Mouse (Mus musculus) limb, embryonic 11.5 days (tissue): ENCODE measurements around the gene Zfp553. TPM values are rescaled to one million over a fixed set of nuclear protein-coding genes. Genes with fewer than 3 reads are reported as not detected.
A peak's percentile ranks its signal among the peaks of the same experiment; 100 is the strongest.

Experiments
- ATAC-seq: fragments of 200-750 bp; cut with Nextera tagmentation; 2 replicates; pipeline ENCODE4 v1.8.0; 2017; ENCODE audit warnings: low read depth; ENCODE audit not compliant: insufficient number of reproducible peaks, low FRiP score, low TSS enrichment
- DNase-seq: peaks from one replicate; pipeline ENCODE4 v3.0.0-alpha.2; 2015; ENCODE audit warnings: low spot score
- H3K27ac ChIP-seq: fragments of 300-500 bp; sonication (generic); replicated peaks from 2 replicates; pipeline ENCODE4 v1.5.1; 2014; ENCODE audit warnings: low read depth, mild to moderate bottlenecking, low read length
- H3K27me3 ChIP-seq: fragments of 300-500 bp; sonication (generic); 2 replicates; pipeline ENCODE4 v1.6.1; 2014; ENCODE audit warnings: mild to moderate bottlenecking, low read length, mixed read lengths; ENCODE audit not compliant: control insufficient read depth, insufficient read depth
- H3K36me3 ChIP-seq: fragments of 300-500 bp; sonication (generic); 2 replicates; pipeline ENCODE4 v1.6.1; 2014; ENCODE audit warnings: mild to moderate bottlenecking, low read length, moderate library complexity, mixed read lengths; ENCODE audit not compliant: control insufficient read depth, insufficient read depth
- H3K4me1 ChIP-seq: fragments of 300-500 bp; sonication (generic); 2 replicates; pipeline ENCODE4 v1.6.1; 2014; ENCODE audit warnings: low read length, mixed read lengths; ENCODE audit not compliant: control insufficient read depth, insufficient read depth
- H3K4me2 ChIP-seq: fragments of 300-500 bp; sonication (generic); 2 replicates; pipeline ENCODE4 v1.6.1; 2014; ENCODE audit warnings: low read depth, mild to moderate bottlenecking, moderate library complexity; ENCODE audit not compliant: severe bottlenecking
- H3K4me3 ChIP-seq: fragments of 300-500 bp; sonication (generic); 2 replicates; pipeline ENCODE4 v1.5.1; 2014; ENCODE audit warnings: low read depth, low read length
- H3K9ac ChIP-seq: fragments of 300-500 bp; sonication (generic); 2 replicates; pipeline ENCODE4 v1.6.1; 2014; ENCODE audit warnings: mild to moderate bottlenecking, low read length
- H3K9me3 ChIP-seq: fragments of 300-500 bp; sonication (generic); 2 replicates; pipeline ENCODE4 v1.6.1; 2016; ENCODE audit warnings: low read length; ENCODE audit not compliant: control insufficient read depth
- WGBS: fragments of 180-500 bp; shearing (Covaris S2); extraction: QIAGEN DNeasy Blood & Tissue Kit; methylation state at CpG from one replicate; pipeline ENCODE4 v1.1.7; 2014; 5-methylcytosine and 5-hydroxymethylcytosine counted together
- polyA plus RNA-seq: library from polyadenylated mRNA; unstranded; fragments of >200 nt; fragmentation: Nextera tagmentation; extraction: Ambion mirVana; gene quantifications from 2 replicates; pipeline ENCODE4 v1.2.1, GENCODE M21; 2014

The Zfp553 gene
- polyA plus RNA-seq: 24.2 and 29.1 TPM in 2 replicates

GRCm38 (mm10) chr7:127232622-127233367, at the start of gene Zfp553, which contains the start of gene Sept1:
Gene Zfp553, plus strand, starts transcription at chr7:127233061.
Gene Sept1, minus strand, starts transcription at chr7:127233130.
- Histone ChIP-seq H3K4me3 (peak within 1 kb of the TSS; percentile 94), H3K27ac (peak within 1 kb of the TSS; percentile 98), H3K27me3 (no peaks in the 10 kb centered on the region), H3K4me1 (peaks cover 7% of the 10 kb centered on the region), H3K9ac (peak within 1 kb of the TSS; percentile 96), H3K4me2 (peak within 1 kb of the TSS; percentile 70), H3K9me3 (peaks cover 2% of the 10 kb centered on the region; the same call in 1 of the 2 replicates), H3K36me3 (peaks cover 39% of the 10 kb centered on the region)
- under 1% methylated on average over 63 of the region's 64 CpGs for WGBS
- ATAC-seq (peak; percentile 84), DNase-seq (peak; percentile 90)

- H3K9ac ChIP-seq: no peak overlapping the region
- no peak overlapping the region for H3K4me2 ChIP-seq
- ATAC-seq (no peak), DNase-seq (no peak)
- H3K4me1 ChIP-seq: no peaks in the 10 kb centered on the region
- H3K36me3 ChIP-seq: no peaks in the 10 kb centered on the region
- H3K27me3 ChIP-seq: no peaks in the 10 kb centered on the region
- WGBS: 81% methylated on average over 8 of the region's 8 CpGs
- no peaks in the 10 kb centered on the region for H3K9me3 ChIP-seq
- H3K4me3 ChIP-seq: no peak overlapping the region
- H3K27ac ChIP-seq: no peak overlapping the region
Measured at GRCm38 (mm10) chr7:127183345-127183744, 49.5 kb upstream of the Zfp553 start.

GRCm38 (mm10) chr7:127183828-127184227, 49.0 kb upstream of the Zfp553 start:
- no peak for ATAC-seq
- 73% methylated on average over 6 of the region's 6 CpGs for WGBS
- no peak for DNase-seq

DNA sequence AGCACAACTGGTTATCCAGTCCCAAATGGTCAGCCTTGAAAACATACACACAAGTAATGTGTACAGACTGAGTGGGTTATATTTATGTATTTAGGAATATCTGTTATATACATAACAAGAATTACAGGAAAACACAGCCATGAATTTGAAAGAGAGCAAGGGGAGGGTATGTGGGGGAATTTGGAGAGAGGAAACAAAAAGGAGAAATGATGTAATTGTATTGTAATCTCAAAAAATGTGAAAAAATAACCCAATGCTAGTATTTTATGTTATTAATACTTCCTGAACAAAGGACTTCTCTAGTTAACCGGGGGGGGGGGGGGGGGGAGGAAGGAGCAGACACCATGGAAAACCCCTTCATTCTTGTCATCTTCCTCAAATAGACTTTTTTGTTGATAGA, 48.1 kb upstream of the Zfp553 start:
- H3K4me1 ChIP-seq: no peaks in the 10 kb centered on the region
- no peak for ATAC-seq
- no peaks in the 10 kb centered on the region for H3K27me3 ChIP-seq
- no peak overlapping the region for H3K9ac ChIP-seq
- no peaks in the 10 kb centered on the region for H3K9me3 ChIP-seq
- no peak for DNase-seq
- H3K4me3 ChIP-seq: no peak overlapping the region
- 67% methylated on average over 1 of the region's 1 CpGs for WGBS
- no peak overlapping the region for H3K27ac ChIP-seq
- H3K36me3 ChIP-seq: no peaks in the 10 kb centered on the region
- H3K4me2 ChIP-seq: no peak overlapping the region

More at GRCm38 (mm10) chr7:127183828-127184227, 49.0 kb upstream of the Zfp553 start:
- H3K4me3 ChIP-seq: no peak overlapping the region
- H3K4me1 ChIP-seq: no peaks in the 10 kb centered on the region
- H3K9me3 ChIP-seq: no peaks in the 10 kb centered on the region
- H3K4me2 ChIP-seq: no peak overlapping the region
- no peaks in the 10 kb centered on the region for H3K36me3 ChIP-seq
- H3K27ac ChIP-seq: no peak overlapping the region
- H3K9ac ChIP-seq: no peak overlapping the region
- H3K27me3 ChIP-seq: no peaks in the 10 kb centered on the region

DNA sequence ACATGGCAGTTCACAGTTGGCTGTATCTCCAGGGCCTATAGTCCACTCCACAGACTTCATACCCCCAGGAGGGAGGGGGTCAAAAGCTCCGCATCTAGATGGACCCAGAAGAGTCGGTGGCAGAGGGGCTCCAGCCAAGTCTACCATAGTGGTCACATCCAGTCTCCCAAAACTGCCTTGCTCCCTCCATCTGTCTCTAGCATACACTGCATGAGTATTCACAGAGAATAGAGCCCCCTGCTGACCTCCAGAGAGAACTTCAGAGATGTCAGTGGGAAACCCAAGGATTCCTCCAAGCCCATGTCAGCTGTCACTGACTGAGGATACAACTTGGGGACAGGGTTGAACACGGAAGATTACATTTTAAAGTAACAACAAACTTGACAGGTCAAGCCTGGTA, 47.3 kb upstream of the Zfp553 start:
- Histone ChIP-seq H3K9ac (no peak overlapping the region), H3K36me3 (no peaks in the 10 kb centered on the region), H3K27me3 (no peaks in the 10 kb centered on the region), H3K4me3 (no peak overlapping the region), H3K27ac (no peak overlapping the region), H3K4me2 (no peak overlapping the region), H3K9me3 (no peaks in the 10 kb centered on the region), H3K4me1 (no peaks in the 10 kb centered on the region)
- DNase-seq (no peak), ATAC-seq (no peak)
- WGBS: 68% methylated on average over 3 of the region's 3 CpGs

GRCm38 (mm10) chr7:127187351-127187750, 45.5 kb upstream of the Zfp553 start:
- H3K27me3 ChIP-seq: no peaks in the 10 kb centered on the region
- H3K4me1 ChIP-seq: no peaks in the 10 kb centered on the region
- H3K36me3 ChIP-seq: peaks cover 6% of the 10 kb centered on the region; the same call in 1 of the 2 replicates
- ATAC-seq (no peak), DNase-seq (no peak)
- H3K27ac ChIP-seq: no peak overlapping the region
- H3K9me3 ChIP-seq: no peaks in the 10 kb centered on the region
- WGBS: 64% methylated on average over 9 of the region's 10 CpGs
- no peak overlapping the region for H3K9ac ChIP-seq
- no peak overlapping the region for H3K4me3 ChIP-seq
- no peak overlapping the region for H3K4me2 ChIP-seq

- Histone ChIP-seq H3K9ac (no peak overlapping the region), H3K9me3 (no peaks in the 10 kb centered on the region), H3K4me1 (no peaks in the 10 kb centered on the region), H3K27ac (no peak overlapping the region), H3K4me3 (no peak overlapping the region), H3K36me3 (peaks cover 19% of the 10 kb centered on the region; the same call in 1 of the 2 replicates), H3K27me3 (no peaks in the 10 kb centered on the region), H3K4me2 (no peak overlapping the region)
- 83% methylated on average over 17 of the region's 17 CpGs for WGBS
- ATAC-seq: no peak
- DNase-seq: no peak
Measured at GRCm38 (mm10) chr7:127188305-127189276, 44.3 kb upstream of the Zfp553 start.

DNA sequence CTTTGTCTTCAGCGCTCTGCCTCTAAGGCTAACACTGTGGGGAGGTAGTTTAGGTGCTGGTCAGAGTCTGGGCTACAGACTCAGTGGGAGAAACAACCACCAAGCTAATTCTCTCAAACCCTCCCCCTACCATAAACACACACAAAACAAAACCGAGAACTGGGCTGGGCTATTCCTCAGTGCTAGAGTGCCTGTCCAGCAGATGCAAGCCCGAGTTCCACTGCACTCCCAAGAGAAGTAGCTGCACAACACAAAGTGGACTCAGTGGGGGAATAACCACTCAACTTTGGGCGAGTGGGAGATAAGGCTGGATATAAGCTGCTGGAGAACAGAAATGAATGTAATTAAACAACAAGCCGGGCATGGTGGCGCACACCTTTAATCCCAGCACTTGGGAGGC, 42.2 kb upstream of the Zfp553 start:
- no peak overlapping the region for H3K27ac ChIP-seq
- ATAC-seq: no peak
- H3K4me2 ChIP-seq: no peak overlapping the region
- peaks cover 10% of the 10 kb centered on the region for H3K4me1 ChIP-seq
- WGBS: 89% methylated on average over 6 of the region's 6 CpGs
- H3K36me3 ChIP-seq: peaks cover 26% of the 10 kb centered on the region; the same call in 1 of the 2 replicates
- H3K9me3 ChIP-seq: no peaks in the 10 kb centered on the region
- no peak overlapping the region for H3K9ac ChIP-seq
- H3K27me3 ChIP-seq: no peaks in the 10 kb centered on the region
- no peak for DNase-seq
- no peak overlapping the region for H3K4me3 ChIP-seq
